Mouse (Mus musculus) myocyte (in vitro differentiated cells): ENCODE measurements around the gene Rbbp7.

Source experiments
- MAX ChIP-seq: IDR thresholded peaks from one replicate; pipeline ENCODE4 v1.6.1; 2011; ENCODE audit warnings: low read depth, mild to moderate bottlenecking, control low read depth
- MYOD1 ChIP-seq, 3 experiments: IDR thresholded peaks; one replicate each; pipeline ENCODE4 v1.6.1; 2011; ENCODE audit warnings: control low read depth in 2 of 3, low read depth in 2 of 3, mild to moderate bottlenecking in 2 of 3, moderate library complexity in 1 of 3; ENCODE audit not compliant: insufficient read length in 2 of 3, control insufficient read depth in 1 of 3
- MYOG ChIP-seq, 3 experiments: IDR thresholded peaks; one replicate each; pipeline ENCODE4 v1.6.1; 2011; ENCODE audit warnings: control low read depth in 2 of 3, low read depth in 2 of 3, mild to moderate bottlenecking in 2 of 3; ENCODE audit not compliant: insufficient read length in 2 of 3, control insufficient read depth in 1 of 3, insufficient read depth in 1 of 3
- POLR2A ChIP-seq: IDR thresholded peaks from one replicate; pipeline ENCODE4 v1.6.1; 2011; ENCODE audit warnings: low read depth, mild to moderate bottlenecking, control low read depth, moderate library complexity; ENCODE audit not compliant: insufficient read length

DNA sequence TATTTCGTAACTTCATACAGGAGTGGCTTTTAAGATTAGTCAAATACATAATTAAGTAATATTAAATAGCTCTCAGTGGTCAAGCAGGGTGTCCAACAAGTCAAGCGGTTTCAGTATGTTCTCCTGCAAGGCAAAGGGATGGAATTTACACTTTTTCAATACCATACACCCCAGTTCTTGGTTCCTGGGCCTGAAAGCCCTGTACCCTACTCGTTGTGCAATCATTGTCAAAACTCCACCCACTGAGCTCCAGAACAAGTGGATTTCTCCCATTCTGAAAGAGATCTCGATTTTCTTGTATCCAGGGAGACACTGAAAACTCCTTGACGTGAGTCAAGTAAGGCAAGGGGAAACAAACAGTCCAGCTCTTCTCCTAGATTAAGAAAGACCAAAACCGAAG, 67.8 kb downstream of the Rbbp7 start:
- TF ChIP-seq MYOG (IDR thresholded peaks at IDR 0.05; ENCODE audit: control insufficient read depth in 1 of 3, insufficient read depth in 1 of 3, insufficient read length in 2 of 3, low read depth in 2 of 3), result no peak
- no peak for TF ChIP-seq MAX
- no peak for TF ChIP-seq POLR2A
- TF ChIP-seq MYOD1 (IDR thresholded peaks at IDR 0.05; ENCODE audit: control insufficient read depth in 1 of 3, insufficient read length in 2 of 3, low read depth in 2 of 3), result no peak
